Mouse (Mus musculus) adrenal gland (tissue): ENCODE data around the gene Ptpn4.

Source experiments
- intact Hi-C: fragments of 180-260 bp; cut with DNase I; formaldehyde crosslinking; loops from one replicate; pipeline ENCODE4 v1.15.1; 2025

Gene Ptpn4

DNA sequence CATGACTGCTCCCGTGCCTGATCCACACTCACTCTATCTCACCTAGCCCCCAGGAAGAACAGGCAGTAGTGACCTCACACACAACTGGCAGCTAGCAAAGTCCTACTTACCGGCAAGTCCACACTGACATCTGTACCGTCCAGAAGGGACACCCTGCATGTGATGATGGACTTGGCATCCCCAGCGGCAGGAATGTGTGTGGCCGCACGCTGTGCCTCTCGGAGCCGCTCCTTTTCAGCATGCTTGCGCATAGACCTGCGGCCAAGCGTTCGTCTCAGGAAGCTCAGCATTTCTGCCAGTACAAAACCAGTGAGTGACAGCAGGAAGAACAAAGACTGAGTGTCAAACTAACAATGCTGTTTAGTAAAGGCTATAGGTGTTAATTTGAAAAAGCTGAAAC is 195.0 kb downstream of the Ptpn4 start:
- intact Hi-C loops, result no loop called here

GRCm38 (mm10) chr1:119641090-119641812 is 196.2 kb downstream of the Ptpn4 start:
- intact Hi-C loops, result no loop called here

DNA sequence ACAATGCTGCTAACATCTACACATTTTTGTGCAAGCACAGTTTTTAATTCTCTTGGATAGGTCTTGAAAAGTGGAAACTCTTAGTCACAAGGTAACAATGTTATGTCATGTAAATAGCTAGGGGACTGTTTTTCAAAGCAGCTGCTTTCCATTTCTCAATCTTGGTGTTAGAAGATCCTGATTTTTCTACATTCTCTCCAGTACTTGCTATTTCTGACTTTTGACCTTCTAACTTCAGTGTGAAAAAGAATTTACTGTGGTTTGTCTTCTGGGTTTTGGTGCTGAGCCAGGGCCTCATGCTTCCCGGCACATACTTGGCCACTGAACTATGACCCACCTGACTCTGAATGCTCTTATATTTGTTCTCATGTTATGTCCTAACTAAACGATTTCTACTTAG is 197.4 kb downstream of the Ptpn4 start:
- intact Hi-C loops, result no loop called here

DNA sequence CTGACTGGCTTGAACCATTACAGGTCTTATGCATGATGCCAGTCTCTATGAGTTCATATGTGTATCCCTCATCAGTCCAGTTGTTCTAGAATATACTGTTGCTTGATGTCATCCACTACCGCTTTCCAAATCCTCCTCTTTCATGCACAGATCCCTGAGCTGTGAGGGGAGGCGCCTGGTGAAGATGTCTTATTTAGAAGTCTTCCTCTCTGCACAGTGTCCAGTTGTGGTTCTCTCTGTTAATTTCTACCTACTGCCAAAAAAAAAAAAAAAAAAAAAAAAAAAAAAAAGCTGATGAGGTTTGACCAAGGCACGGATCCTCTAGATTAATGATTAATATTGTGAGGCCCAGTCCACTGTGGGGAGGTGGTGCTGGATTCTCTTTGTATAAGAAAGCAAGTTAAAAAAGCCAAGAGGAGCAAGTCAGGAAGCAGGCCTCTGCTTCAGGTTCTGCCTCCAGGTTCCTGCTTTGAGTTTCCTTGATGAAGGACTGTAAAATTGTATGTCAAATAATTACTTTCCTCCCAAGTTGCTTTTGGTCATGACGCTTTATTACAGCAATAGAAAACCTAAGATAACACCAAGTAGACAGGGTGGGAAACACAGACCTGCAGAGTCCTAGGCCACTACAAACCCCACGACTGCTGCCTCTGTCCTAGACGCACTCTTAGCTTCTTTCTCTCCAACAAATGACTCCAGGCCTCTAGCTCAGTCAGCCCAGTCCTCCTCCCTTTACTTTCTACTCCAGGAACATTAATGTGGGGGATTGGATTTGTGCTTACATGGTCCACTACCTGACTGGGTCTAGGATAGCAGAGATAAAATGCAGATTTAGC is 200.0 kb downstream of the Ptpn4 start:
- intact Hi-C loops, result no loop called here

DNA sequence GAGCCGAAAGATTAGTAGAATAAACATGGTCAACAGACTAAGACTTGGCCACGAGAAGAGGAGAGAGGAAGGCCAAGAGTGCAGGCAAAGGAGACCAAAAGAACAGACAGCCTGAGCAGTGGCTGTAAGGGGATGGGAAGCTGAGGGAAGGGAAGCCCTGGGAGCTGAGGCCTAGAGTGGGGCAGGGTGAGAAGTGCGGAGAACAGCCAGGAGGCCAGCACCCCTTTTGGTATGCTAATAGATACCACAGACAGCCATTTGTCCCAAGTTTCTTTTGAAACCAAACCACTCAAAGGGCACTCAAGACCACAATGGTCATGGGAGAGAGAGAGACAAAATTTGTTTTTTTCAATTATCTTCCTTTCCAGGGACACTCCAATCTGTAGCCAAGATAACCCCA is 202.7 kb downstream of the Ptpn4 start:
- intact Hi-C loops, result no loop called here

GRCm38 (mm10) chr1:119630428-119630827 is 207.0 kb downstream of the Ptpn4 start:
- intact Hi-C loops, result no loop called here

DNA sequence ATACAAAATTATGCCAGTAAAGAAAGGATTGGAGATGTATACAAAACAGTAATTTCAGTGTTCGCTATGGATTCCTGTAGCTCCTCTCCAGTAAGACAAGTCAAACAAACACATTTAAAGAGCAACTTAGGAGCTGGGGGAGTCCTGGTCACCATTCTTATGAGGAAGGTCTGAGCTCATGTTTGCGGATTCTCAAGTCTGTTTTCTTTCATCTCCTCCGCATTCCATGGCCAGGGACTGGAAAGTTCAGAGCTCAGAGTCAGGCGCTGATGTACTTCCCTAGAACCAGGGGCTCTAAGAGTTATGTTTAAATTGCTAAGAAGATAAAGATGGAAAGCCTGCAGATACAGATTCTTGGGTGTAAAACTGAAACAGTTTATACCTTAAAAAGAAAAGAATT is 210.6 kb downstream of the Ptpn4 start:
- intact Hi-C loops, result no loop called here

- intact Hi-C loops, result no loop called here
Observed at GRCm38 (mm10) chr1:119624444-119624843, 213.0 kb downstream of the Ptpn4 start.

- intact Hi-C loops, result no loop called here
Observed at GRCm38 (mm10) chr1:119605396-119605795, 232.0 kb downstream of the Ptpn4 start.
